Mouse (Mus musculus) heart, postnatal 10 days (tissue): Measurements from ENCODE around the gene Ffar2. TPM values are rescaled to one million over a fixed set of nuclear protein-coding genes. Genes with fewer than 3 reads are reported as not detected.
A peak's percentile ranks its signal among the peaks of the same experiment; 100 is the strongest.

Experiments used
- DNase-seq, 2 experiments: peaks; one replicate each; pipeline ENCODE4 v3.0.0; 2021
- intact Hi-C: fragments of 180-260 bp; cut with DNase I; formaldehyde crosslinking; loops from one replicate; pipeline ENCODE4 v1.15.1; 2025
- total RNA-seq, 2 experiments: library from RNA; stranded (reverse); gene quantifications; 2 replicates each; pipeline ENCODE4 v1.2.3; 2021

Ffar2 gene
- total RNA-seq, 2 experiments from 2014 or later = 0.35 to 0.57 TPM

GRCm38 (mm10) chr7:30826660-30827059, 3.1 kb upstream of the Ffar2 start:
- intact Hi-C loops = no loop called here
- no peak for DNase-seq

GRCm38 (mm10) chr7:30824306-30824705, 731 bp upstream of the Ffar2 start:
- no peak for DNase-seq
- intact Hi-C loops = no loop called here

GRCm38 (mm10) chr7:30821532-30821931, 2.0 kb downstream of the Ffar2 start:
- intact Hi-C loops = no loop called here
- DNase-seq = peak in 1 of 2 experiments; percentile 13

DNA sequence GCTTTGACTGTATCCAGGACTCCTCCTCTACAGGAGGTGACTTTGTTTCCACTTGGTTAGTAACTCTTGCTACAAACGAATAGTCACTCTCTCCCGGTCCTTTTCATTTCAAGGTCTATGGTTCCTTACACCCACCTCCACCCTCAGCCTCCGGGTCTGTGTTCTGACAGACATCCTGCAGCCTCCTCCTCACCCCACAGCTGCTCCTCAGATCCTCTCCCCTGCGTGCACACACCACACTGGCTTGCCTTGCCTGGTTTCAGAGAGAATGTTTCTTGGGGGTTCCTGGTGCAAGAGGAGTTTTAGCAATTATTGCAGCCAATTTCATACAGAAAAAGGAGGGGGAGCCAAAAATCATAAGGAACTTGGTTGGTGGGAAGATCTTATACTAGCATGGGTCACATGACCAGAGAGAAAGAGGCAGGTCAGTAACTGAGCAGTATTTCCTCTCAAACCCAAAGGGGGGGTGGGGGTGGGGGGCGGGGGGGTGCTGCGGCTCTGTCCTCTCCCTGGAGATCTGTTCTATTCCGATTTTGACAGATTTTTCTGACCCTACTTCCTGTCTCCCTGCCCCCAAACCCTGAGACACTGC, 2.6 kb downstream of the Ffar2 start:
- DNase-seq = no peak
- intact Hi-C loops = no loop called here

DNA sequence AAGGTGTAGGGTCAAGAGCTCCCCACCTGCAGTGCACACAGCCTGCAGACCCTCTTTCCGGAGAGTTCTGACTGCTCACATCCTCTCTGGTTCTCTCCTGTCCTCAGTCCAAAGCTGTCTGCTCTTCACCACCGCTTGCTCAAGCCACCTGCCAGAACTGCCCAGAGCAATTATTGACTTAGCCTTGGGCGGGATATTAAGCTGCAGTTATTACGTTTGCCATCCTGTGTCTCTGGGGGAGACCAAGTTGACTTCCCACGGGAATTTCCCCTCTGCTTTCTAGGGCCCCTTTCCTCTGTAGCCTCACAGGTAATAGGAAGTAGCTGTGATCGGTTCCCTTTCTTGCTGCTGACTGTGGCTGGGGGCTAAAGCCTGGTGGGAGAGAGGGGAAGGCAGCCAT, 3.4 kb downstream of the Ffar2 start:
- no peak for DNase-seq
- intact Hi-C loops = no loop called here

GRCm38 (mm10) chr7:30812291-30812807, 11.2 kb downstream of the Ffar2 start:
- no peak for DNase-seq
- intact Hi-C loops = no loop called here

GRCm38 (mm10) chr7:30811757-30812290, 11.8 kb downstream of the Ffar2 start:
- DNase-seq = no peak
- intact Hi-C loops = no loop called here

DNA sequence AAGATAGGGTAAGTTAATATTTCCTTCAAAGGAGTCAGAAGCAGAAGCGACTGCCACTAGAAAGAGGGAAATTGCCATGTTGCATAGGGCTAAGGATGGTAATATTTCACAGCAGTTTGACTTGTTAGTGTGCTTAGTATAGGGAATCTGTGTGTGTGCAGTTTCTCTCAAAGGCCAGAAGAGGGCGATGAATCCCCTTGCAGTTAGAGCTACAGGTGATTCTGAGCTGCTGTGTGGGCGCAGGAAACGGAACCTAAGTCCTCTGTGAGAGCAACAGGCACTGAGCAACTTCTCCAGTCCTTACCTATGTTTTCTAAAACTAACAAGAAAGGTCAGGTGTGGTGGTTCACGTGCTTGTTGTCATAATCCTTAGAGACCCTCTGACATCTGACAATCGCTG, 13.3 kb downstream of the Ffar2 start:
- intact Hi-C loops = no loop called here
- no peak for DNase-seq

- peak in 1 of 2 experiments; percentile 36 for DNase-seq
- intact Hi-C loops = no loop called here
These were observed 17.7 kb downstream of the Ffar2 start for GRCm38 (mm10) chr7:30805924-30806323.

DNA sequence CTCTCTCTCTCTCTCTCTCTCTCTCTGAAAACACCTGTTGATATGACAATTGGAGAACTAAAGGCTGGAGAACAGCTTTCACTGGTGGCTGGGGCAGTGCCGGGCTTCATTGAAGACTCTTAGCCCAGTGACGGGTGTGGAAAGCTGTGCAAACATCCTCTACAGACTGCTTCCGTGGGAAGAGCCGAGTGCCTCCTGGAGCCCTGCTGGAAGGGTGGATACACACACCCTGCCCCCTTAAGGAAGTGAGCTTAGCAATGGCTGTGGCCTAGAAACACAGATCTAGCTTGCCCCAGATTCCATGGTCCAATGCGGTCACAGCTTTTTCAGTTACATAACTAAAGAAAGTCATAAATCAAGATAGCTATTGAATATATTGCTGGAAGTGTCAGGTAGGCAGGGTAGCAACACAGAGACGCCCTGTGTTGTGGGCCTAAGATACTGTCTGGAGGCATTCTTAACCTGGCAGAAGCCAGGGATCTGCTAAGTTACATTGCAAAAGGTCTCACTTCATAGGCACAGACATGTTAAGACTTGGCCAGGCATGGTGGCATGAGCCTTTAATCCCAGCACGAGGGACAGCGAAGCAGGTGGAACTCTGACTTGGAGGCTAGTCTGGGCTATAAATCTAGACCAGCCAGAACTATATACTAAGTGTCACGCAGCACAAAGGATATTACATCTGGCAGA, 19.4 kb downstream of the Ffar2 start:
- intact Hi-C loops = no loop called here
- no peak for DNase-seq

DNA sequence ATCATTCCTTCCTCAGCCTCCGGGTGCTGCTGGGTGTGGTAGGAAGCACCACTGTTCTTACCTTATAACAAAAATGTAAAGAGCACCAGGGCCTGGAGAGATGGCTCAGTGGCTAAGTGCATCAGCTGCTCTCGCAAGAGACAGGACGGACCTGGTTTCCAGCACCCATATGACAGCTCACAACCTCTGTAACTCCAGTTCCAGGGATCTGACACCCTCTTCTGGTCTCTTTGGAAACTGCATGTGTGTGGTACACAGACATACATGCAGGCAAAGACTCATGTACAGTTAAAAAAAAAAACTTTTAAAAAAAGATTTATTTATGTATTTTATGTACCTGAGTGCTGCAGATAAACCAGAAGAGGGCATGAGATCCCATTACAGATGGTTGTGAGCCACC, 20.3 kb downstream of the Ffar2 start:
- no peak for DNase-seq
- intact Hi-C loops = no loop called here

GRCm38 (mm10) chr7:30800653-30801052, 22.9 kb downstream of the Ffar2 start:
- no peak for DNase-seq
- intact Hi-C loops = no loop called here

DNA sequence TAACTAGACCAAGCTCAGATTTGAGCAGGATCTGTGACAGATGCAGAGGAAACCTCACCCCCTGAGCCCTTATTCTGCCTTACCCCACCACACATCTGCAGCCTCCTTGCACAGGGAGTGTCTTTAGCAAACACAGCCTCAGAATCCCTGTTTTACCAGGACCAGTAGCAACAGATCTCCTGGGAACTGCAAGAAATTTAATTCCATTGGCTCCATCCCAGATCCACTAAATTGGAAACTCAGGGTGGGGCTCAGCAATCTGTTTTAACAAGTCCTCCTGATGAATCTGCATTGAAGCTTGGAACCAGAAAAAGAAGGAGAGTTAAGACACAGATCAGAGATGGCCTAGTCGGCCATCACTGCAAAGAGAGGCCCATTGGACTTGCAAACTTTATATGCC, 26.8 kb downstream of the Ffar2 start:
- intact Hi-C loops = no loop called here
- DNase-seq = no peak

DNA sequence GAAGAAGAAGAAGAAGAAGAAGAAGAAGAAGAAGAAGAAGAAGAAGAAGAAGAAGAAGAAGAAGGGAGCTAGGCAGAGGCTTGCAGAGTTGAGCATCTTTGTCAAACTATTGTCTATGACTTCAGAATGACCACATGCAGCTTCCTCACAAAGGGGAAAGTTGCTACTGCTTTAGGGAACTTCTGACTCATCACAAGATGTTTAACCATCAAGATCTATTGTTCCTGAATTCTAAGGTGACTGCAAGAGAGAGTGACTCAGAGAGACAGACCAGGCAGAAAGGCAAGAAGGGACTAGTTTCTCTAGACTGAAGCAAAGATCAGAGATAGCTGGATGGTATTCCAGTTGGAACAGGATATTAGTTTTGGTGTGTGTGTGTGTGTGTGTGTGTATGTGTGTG, 28.7 kb downstream of the Ffar2 start:
- DNase-seq = no peak
- intact Hi-C loops = no loop called here

GRCm38 (mm10) chr7:30791921-30792320, 31.7 kb downstream of the Ffar2 start:
- intact Hi-C loops = no loop called here
- no peak for DNase-seq

DNA sequence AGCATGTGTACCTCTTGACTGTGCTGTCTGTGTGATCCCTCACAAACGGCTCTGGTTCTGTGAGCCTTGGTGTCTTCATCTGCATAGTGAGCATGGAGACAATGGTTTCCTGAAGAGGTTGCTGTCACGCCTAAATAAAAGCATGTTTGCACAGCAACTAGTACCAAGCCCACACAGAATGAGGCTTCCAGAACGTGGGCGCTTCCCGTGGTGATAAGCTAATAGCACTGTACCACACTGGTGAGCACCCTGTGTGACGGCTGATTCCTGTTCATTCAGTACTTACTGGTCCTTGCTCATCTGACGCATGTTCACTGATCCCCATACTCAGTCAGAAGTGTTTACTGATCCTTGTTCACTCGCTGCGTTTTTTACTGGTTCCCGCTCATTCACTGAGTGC, 33.4 kb downstream of the Ffar2 start:
- intact Hi-C loops = no loop called here
- no peak for DNase-seq

- intact Hi-C loops = no loop called here
- DNase-seq = no peak
These were observed 36.1 kb downstream of the Ffar2 start, which contains the start of gene Krtdap for GRCm38 (mm10) chr7:30787377-30788022. Gene Krtdap, plus strand, starts transcription at chr7:30787896.

GRCm38 (mm10) chr7:30785721-30786546, 37.6 kb downstream of the Ffar2 start:
- DNase-seq = no peak
- intact Hi-C loops = no loop called here

DNA sequence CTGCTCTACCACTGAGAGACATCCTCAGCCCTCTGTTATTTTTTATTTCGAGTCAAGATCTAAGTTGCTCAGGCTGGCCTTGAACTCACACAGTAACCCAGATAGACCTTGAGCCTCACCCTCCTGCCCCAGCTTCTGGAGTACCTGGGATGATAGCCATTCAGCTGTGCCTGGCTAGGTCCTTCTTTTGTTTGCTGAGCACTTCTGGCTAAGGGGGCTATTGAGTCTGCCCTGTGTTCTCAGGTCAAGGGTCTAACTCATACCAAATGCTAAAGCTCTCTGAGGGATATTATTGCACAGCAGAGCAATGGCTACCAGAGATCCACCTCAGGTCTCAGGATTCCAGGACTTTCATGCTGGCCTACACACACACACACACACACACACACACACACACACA, 38.4 kb downstream of the Ffar2 start:
- DNase-seq = no peak
- intact Hi-C loops = no loop called here

DNA sequence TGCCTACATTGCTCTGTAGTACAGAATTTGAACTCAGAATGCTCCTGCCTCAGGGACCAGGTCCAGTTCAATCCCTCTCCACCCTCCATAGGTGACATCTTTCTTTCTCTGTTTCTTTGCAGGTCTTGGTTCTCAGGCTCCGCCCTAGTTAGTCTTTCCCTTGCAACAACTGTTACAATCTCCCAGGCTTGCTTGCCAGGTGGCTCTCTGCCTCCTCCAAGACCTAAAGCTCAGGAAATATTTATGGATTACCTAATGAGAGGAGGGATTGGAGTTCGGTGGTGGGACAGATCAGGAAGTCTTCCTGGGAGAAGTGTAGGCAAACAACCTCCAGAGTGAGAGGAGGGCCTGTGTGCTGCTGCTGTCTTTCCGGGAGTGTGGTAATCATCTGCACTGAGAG, 40.9 kb downstream of the Ffar2 start:
- intact Hi-C loops = no loop called here
- no peak for DNase-seq

DNA sequence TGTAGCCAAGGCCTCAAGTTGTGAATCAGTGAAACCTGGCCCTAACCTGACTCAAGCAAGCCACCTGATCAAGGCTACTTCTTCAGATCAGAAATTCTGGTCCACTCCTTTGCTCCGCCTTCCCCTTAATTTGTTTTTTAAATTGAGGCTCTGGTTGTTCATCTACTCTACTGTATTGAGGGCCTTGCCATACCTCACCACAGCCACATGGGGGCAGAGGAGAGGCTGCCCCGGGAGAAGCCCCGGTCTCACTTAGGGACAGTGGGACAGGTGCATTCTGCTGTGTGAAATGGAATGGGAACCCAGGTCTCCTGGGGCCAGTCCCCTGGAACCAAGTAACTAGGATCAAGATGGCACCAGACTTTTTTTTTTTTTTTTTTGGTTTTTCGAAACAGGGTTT, 41.8 kb downstream of the Ffar2 start:
- intact Hi-C loops = no loop called here

More for the DNA sequence above, 41.8 kb downstream of the Ffar2 start:
- no peak for DNase-seq
